Mouse (Mus musculus): ENCODE results near the gene Pts. TPM values are rescaled to one million over a fixed set of nuclear protein-coding genes. Genes with fewer than 3 reads are reported as not detected.

The Pts gene
- polyA plus RNA-seq, 1 experiment from 2014 or later, result 87.9 TPM

GRCm38 (mm10) chr9:50555094-50555446 lies 26.5 kb upstream of the Pts start, which contains the start of gene Bco2:
TSS of gene Bco2 (minus strand) at chr9:50555181.
- Histone ChIP-seq H3K4me2 (peak within 1 kb of the TSS; percentile 42), H3K27ac (ENCODE audit: low read depth, low read length) (no peak within 1 kb of the TSS; the same call in 1 of the 2 replicates), H3K9ac (ENCODE audit: low read depth, low read length) (no peak within 1 kb of the TSS), H3K4me3 (ENCODE audit: low read depth, low read length) (no peak within 1 kb of the TSS), H3K27me3 (ENCODE audit: control insufficient read depth, insufficient read depth, low read length) (no peaks in the 10 kb centered on the region; the same call in 1 of the 2 replicates), H3K36me3 (ENCODE audit: control insufficient read depth, insufficient read depth, low read length) (no peaks in the 10 kb centered on the region), H3K4me1 (ENCODE audit: control insufficient read depth, insufficient read depth, low read length) (no peaks in the 10 kb centered on the region), H3K9me3 (replicated peaks; ENCODE audit: control insufficient read depth, low read length) (no peaks in the 10 kb centered on the region)
- no peak for ATAC-seq (replicated peaks; ENCODE audit: insufficient number of reproducible peaks, low FRiP score, low TSS enrichment)
- WGBS (ENCODE audit: insufficient replicate concordance), result 48% methylated on average over 2 of the region's 2 CpGs

- WGBS (ENCODE audit: insufficient replicate concordance), result 24% methylated on average over 12 of the region's 12 CpGs
- no peaks in the 10 kb centered on the region for H3K9me3 ChIP-seq (replicated peaks; ENCODE audit: control insufficient read depth, low read length)
- no peak within 1 kb of the TSS for H3K4me3 ChIP-seq (ENCODE audit: low read depth, low read length)
- H3K9ac ChIP-seq (ENCODE audit: low read depth, low read length), result no peak within 1 kb of the TSS
- H3K4me1 ChIP-seq (ENCODE audit: control insufficient read depth, insufficient read depth, low read length), result no peaks in the 10 kb centered on the region
- H3K4me2 ChIP-seq, result peak within 1 kb of the TSS; percentile 42
- no peaks in the 10 kb centered on the region; the same call in 1 of the 2 replicates for H3K27me3 ChIP-seq (ENCODE audit: control insufficient read depth, insufficient read depth, low read length)
- ATAC-seq (replicated peaks; ENCODE audit: insufficient number of reproducible peaks, low FRiP score, low TSS enrichment), result no peak
- no peak within 1 kb of the TSS; the same call in 1 of the 2 replicates for H3K27ac ChIP-seq (ENCODE audit: low read depth, low read length)
- no peaks in the 10 kb centered on the region for H3K36me3 ChIP-seq (ENCODE audit: control insufficient read depth, insufficient read depth, low read length)
These were observed 25.9 kb upstream of the Pts start, which contains the start of gene Il18 for GRCm38 (mm10) chr9:50554241-50555093. TSS of gene Il18 (plus strand) at chr9:50554827.

GRCm38 (mm10) chr9:50553547-50553946 lies 25.0 kb upstream of the Pts start:
- Histone ChIP-seq H3K4me1 (ENCODE audit: control insufficient read depth, insufficient read depth, low read length) (no peaks in the 10 kb centered on the region), H3K4me2 (no peak overlapping the region), H3K27me3 (ENCODE audit: control insufficient read depth, insufficient read depth, low read length) (no peaks in the 10 kb centered on the region), H3K27ac (ENCODE audit: low read depth, low read length) (no peak overlapping the region), H3K4me3 (ENCODE audit: low read depth, low read length) (no peak overlapping the region), H3K9ac (ENCODE audit: low read depth, low read length) (no peak overlapping the region), H3K36me3 (ENCODE audit: control insufficient read depth, insufficient read depth, low read length) (no peaks in the 10 kb centered on the region), H3K9me3 (replicated peaks; ENCODE audit: control insufficient read depth, low read length) (no peaks in the 10 kb centered on the region)
- ATAC-seq (replicated peaks; ENCODE audit: insufficient number of reproducible peaks, low FRiP score, low TSS enrichment), result no peak
- 60% methylated on average over 2 of the region's 2 CpGs for WGBS (ENCODE audit: insufficient replicate concordance)

- Histone ChIP-seq H3K9me3 (replicated peaks; ENCODE audit: control insufficient read depth, low read length) (no peaks in the 10 kb centered on the region), H3K4me2 (no peak overlapping the region), H3K27ac (ENCODE audit: low read depth, low read length) (no peak overlapping the region), H3K27me3 (ENCODE audit: control insufficient read depth, insufficient read depth, low read length) (no peaks in the 10 kb centered on the region), H3K4me3 (ENCODE audit: low read depth, low read length) (no peak overlapping the region), H3K9ac (ENCODE audit: low read depth, low read length) (no peak overlapping the region), H3K4me1 (ENCODE audit: control insufficient read depth, insufficient read depth, low read length) (peaks cover 3% of the 10 kb centered on the region; the same call in 1 of the 2 replicates), H3K36me3 (ENCODE audit: control insufficient read depth, insufficient read depth, low read length) (no peaks in the 10 kb centered on the region)
- whole genome bisulfite sequencing (ENCODE audit: insufficient replicate concordance), result 55% methylated on average over 5 of the region's 5 CpGs
- no peak for ATAC-seq (replicated peaks; ENCODE audit: insufficient number of reproducible peaks, low FRiP score, low TSS enrichment)
These were observed 23.7 kb upstream of the Pts start for GRCm38 (mm10) chr9:50552206-50552605.

- H3K27me3 ChIP-seq (ENCODE audit: control insufficient read depth, insufficient read depth, low read length), result no peaks in the 10 kb centered on the region
- H3K36me3 ChIP-seq (ENCODE audit: control insufficient read depth, insufficient read depth, low read length), result no peaks in the 10 kb centered on the region
- H3K4me2 ChIP-seq, result no peak overlapping the region
- H3K27ac ChIP-seq (ENCODE audit: low read depth, low read length), result no peak overlapping the region
- ATAC-seq (replicated peaks; ENCODE audit: insufficient number of reproducible peaks, low FRiP score, low TSS enrichment), result no peak
- H3K9ac ChIP-seq (ENCODE audit: low read depth, low read length), result no peak overlapping the region
- 82% methylated on average over 4 of the region's 4 CpGs for WGBS (ENCODE audit: insufficient replicate concordance)
- no peak overlapping the region for H3K4me3 ChIP-seq (ENCODE audit: low read depth, low read length)
- H3K4me1 ChIP-seq (ENCODE audit: control insufficient read depth, insufficient read depth, low read length), result peaks cover 3% of the 10 kb centered on the region; the same call in 1 of the 2 replicates
- no peaks in the 10 kb centered on the region for H3K9me3 ChIP-seq (replicated peaks; ENCODE audit: control insufficient read depth, low read length)
These were observed 20.4 kb upstream of the Pts start for GRCm38 (mm10) chr9:50548936-50549335.

GRCm38 (mm10) chr9:50547859-50548478 lies 19.4 kb upstream of the Pts start:
- no peaks in the 10 kb centered on the region for H3K36me3 ChIP-seq (ENCODE audit: control insufficient read depth, insufficient read depth, low read length)
- H3K9ac ChIP-seq (ENCODE audit: low read depth, low read length), result no peak overlapping the region
- ATAC-seq (replicated peaks; ENCODE audit: insufficient number of reproducible peaks, low FRiP score, low TSS enrichment), result no peak
- no peak overlapping the region for H3K4me3 ChIP-seq (ENCODE audit: low read depth, low read length)
- 25% methylated on average over 5 of the region's 5 CpGs for WGBS (ENCODE audit: insufficient replicate concordance)
- H3K27ac ChIP-seq (ENCODE audit: low read depth, low read length), result no peak overlapping the region
- H3K4me2 ChIP-seq, result no peak overlapping the region
- peaks cover 3% of the 10 kb centered on the region; the same call in 1 of the 2 replicates for H3K4me1 ChIP-seq (ENCODE audit: control insufficient read depth, insufficient read depth, low read length)
- H3K27me3 ChIP-seq (ENCODE audit: control insufficient read depth, insufficient read depth, low read length), result no peaks in the 10 kb centered on the region
- no peaks in the 10 kb centered on the region for H3K9me3 ChIP-seq (replicated peaks; ENCODE audit: control insufficient read depth, low read length)

- H3K9ac ChIP-seq (ENCODE audit: low read depth, low read length), result no peak overlapping the region
- ATAC-seq (replicated peaks; ENCODE audit: insufficient number of reproducible peaks, low FRiP score, low TSS enrichment), result no peak
These were observed 13.9 kb upstream of the Pts start for GRCm38 (mm10) chr9:50542401-50542800.

GRCm38 (mm10) chr9:50540170-50540569 lies 11.6 kb upstream of the Pts start:
- H3K9ac ChIP-seq (ENCODE audit: low read depth, low read length), result no peak overlapping the region
- WGBS (ENCODE audit: insufficient replicate concordance), result 65% methylated on average over 7 of the region's 7 CpGs
- no peak for ATAC-seq (replicated peaks; ENCODE audit: insufficient number of reproducible peaks, low FRiP score, low TSS enrichment)
- no peaks in the 10 kb centered on the region for H3K36me3 ChIP-seq (ENCODE audit: control insufficient read depth, insufficient read depth, low read length)
- no peaks in the 10 kb centered on the region for H3K9me3 ChIP-seq (replicated peaks; ENCODE audit: control insufficient read depth, low read length)
- H3K27me3 ChIP-seq (ENCODE audit: control insufficient read depth, insufficient read depth, low read length), result no peaks in the 10 kb centered on the region
- no peak overlapping the region for H3K4me3 ChIP-seq (ENCODE audit: low read depth, low read length)
- H3K4me2 ChIP-seq, result no peak overlapping the region
- H3K27ac ChIP-seq (ENCODE audit: low read depth, low read length), result no peak overlapping the region
- no peaks in the 10 kb centered on the region for H3K4me1 ChIP-seq (ENCODE audit: control insufficient read depth, insufficient read depth, low read length)

More at GRCm38 (mm10) chr9:50542401-50542800, 13.9 kb upstream of the Pts start:
- no peak overlapping the region for H3K4me3 ChIP-seq (ENCODE audit: low read depth, low read length)
- no peaks in the 10 kb centered on the region for H3K4me1 ChIP-seq (ENCODE audit: control insufficient read depth, insufficient read depth, low read length)
- no peaks in the 10 kb centered on the region for H3K9me3 ChIP-seq (replicated peaks; ENCODE audit: control insufficient read depth, low read length)
- no peaks in the 10 kb centered on the region for H3K27me3 ChIP-seq (ENCODE audit: control insufficient read depth, insufficient read depth, low read length)
- 71% methylated on average over 9 of the region's 9 CpGs for WGBS (ENCODE audit: insufficient replicate concordance)
- no peak overlapping the region for H3K27ac ChIP-seq (ENCODE audit: low read depth, low read length)
- no peak overlapping the region for H3K4me2 ChIP-seq
- H3K36me3 ChIP-seq (ENCODE audit: control insufficient read depth, insufficient read depth, low read length), result no peaks in the 10 kb centered on the region

Data from heart, embryonic 11.5 days (tissue).